Mouse (Mus musculus) midbrain, embryonic 13.5 days (tissue): ENCODE measurements at regions not wholly inside any gene's neighbourhood (a gene's known extent, or its start where the extent isn't known, plus 50 kb on each side); places are given as distances from the start of the nearest gene placed in this dataset.
A peak's percentile ranks its signal among the peaks of the same experiment; 100 is the strongest.
"Not testable (repeated sequence)": the region's sequence is repeated elsewhere in the genome, so short reads cannot be mapped to it uniquely, and the experiment has no call there.

Source experiments
- ATAC-seq: fragments of 200-750 bp; cut with Nextera tagmentation; 2 replicates; pipeline ENCODE4 v1.8.0; 2017; ENCODE audit warnings: mild to moderate bottlenecking, moderate TSS enrichment, moderate library complexity
- H3K27ac ChIP-seq: fragments of 300-500 bp; sonication (generic); 2 replicates; pipeline ENCODE4 v1.5.1; 2015; ENCODE audit warnings: inconsistent platforms, mild to moderate bottlenecking, moderate library complexity
- H3K27me3 ChIP-seq: fragments of 300-500 bp; sonication (generic); 2 replicates; pipeline ENCODE4 v1.6.1; 2015; ENCODE audit warnings: mild to moderate bottlenecking, inconsistent platforms
- H3K36me3 ChIP-seq: fragments of 300-500 bp; sonication (generic); 2 replicates; pipeline ENCODE4 v1.6.1; 2015; ENCODE audit warnings: mild to moderate bottlenecking, inconsistent platforms
- H3K4me1 ChIP-seq: fragments of 300-500 bp; sonication (generic); replicated peaks from 2 replicates; pipeline ENCODE4 v1.6.1; 2015; ENCODE audit warnings: inconsistent platforms
- H3K4me2 ChIP-seq: fragments of 300-500 bp; sonication (generic); replicated peaks from 2 replicates; pipeline ENCODE4 v1.6.1; 2015; ENCODE audit warnings: moderate library complexity, mild to moderate bottlenecking, inconsistent platforms
- H3K4me3 ChIP-seq: fragments of 300-500 bp; sonication (generic); replicated peaks from 2 replicates; pipeline ENCODE4 v1.5.1; 2015; ENCODE audit warnings: mild to moderate bottlenecking, inconsistent platforms
- H3K9ac ChIP-seq: fragments of 300-500 bp; sonication (generic); replicated peaks from 2 replicates; pipeline ENCODE4 v1.6.1; 2015; ENCODE audit warnings: mild to moderate bottlenecking, inconsistent platforms
- H3K9me3 ChIP-seq: fragments of 300-500 bp; sonication (generic); 2 replicates; pipeline ENCODE4 v1.6.1; 2016; ENCODE audit warnings: mild to moderate bottlenecking, inconsistent platforms
- WGBS: fragments of 180-500 bp; shearing (Covaris S2); methylation state at CpG from one replicate; pipeline ENCODE4 v1.1.7; 2015; 5-methylcytosine and 5-hydroxymethylcytosine counted together

DNA sequence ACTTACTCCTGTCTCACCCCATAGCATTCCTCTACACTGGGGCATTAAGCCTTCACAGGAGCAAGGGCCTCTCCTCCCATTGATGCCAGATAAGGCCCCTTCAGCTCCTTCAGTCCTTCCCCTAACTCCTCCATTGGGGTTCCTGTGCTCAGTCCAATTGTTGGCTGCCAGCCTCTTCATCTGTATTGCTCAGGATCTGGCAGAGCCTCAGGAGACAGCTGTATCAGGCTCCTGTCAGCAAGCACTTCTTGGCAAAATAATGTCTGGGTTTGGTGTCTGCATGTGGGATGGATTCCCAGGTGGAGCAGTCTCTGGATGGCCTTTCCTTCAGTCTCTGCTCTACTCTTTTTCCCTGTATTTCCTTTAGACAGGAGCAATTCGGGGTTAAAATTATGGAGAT is 278.2 kb upstream of the Ercc4 start:
- H3K4me2 ChIP-seq, H3K9ac ChIP-seq, H3K27me3 ChIP-seq, H3K27ac ChIP-seq, H3K4me1 ChIP-seq, H3K36me3 ChIP-seq, H3K9me3 ChIP-seq, ATAC-seq, H3K4me3 ChIP-seq: not testable (repeated sequence)
- 84% methylated on average over 1 of the region's 1 CpGs for WGBS

- Histone ChIP-seq H3K4me1 (no peaks in the 10 kb centered on the region), H3K4me2 (no peak overlapping the region), H3K27ac (no peak overlapping the region), H3K9ac (no peak overlapping the region), H3K36me3 (no peaks in the 10 kb centered on the region), H3K9me3 (no peaks in the 10 kb centered on the region), H3K27me3 (no peaks in the 10 kb centered on the region), H3K4me3 (no peak overlapping the region)
- no peak for ATAC-seq
- WGBS = 87% methylated on average over 1 of the region's 1 CpGs
Measured at GRCm38 (mm10) chr16:12856356-12856755, 253.1 kb upstream of the Ercc4 start.

DNA sequence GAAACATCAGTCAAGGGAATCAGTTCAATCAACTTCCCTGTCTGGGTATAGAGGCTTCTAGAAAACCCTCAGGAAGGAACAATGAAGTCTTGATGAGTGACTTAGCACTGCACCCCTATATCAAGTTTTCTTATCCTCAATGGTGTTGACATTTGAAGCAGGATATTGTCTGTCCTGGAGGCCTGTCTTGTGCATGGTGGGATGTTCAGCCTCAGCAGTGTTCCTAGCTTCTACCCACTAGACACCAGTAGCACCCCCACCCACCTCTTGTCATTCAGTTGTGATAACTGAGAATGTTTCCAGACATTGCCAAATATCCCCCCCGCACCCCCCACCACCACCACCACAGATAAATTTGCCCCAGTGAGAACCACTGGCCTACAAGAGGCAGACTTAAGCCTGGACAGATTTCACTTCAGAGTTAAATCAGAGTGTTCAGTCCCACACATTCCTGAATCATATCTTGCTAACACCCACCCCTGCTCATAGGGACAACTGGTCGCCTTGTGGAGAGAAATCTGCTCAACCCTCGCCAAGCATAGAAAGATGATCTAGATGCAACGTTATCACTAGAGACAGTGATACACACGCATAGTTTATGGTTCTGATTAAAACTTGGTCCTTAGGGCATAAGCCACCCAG is 249.6 kb upstream of the Ercc4 start:
- no peaks in the 10 kb centered on the region for H3K4me1 ChIP-seq
- H3K4me3 ChIP-seq = no peak overlapping the region
- no peak overlapping the region for H3K27ac ChIP-seq
- no peak for ATAC-seq
- H3K27me3 ChIP-seq = no peaks in the 10 kb centered on the region
- no peaks in the 10 kb centered on the region for H3K9me3 ChIP-seq
- no peaks in the 10 kb centered on the region for H3K36me3 ChIP-seq
- no peak overlapping the region for H3K4me2 ChIP-seq
- 93% methylated on average over 5 of the region's 5 CpGs for WGBS
- no peak overlapping the region for H3K9ac ChIP-seq

DNA sequence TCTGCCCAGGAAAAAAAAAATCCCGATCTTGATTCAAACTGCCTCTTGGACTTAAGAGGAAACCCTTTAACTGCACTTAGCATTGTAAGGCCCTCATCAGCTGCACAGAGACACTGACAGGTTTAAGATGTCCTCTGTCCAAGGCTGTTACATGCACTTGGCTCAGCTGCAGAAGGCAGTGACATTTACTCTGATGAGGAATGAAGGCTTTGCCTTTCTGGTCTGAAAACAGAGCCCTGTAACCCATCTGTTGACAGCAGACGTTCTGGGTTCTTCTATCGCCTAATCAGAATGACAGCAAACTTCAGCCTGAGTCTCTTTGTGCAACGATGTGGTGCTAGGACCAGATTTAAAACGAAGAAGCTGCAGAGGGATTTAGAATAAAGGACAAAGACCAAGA is 246.9 kb upstream of the Ercc4 start:
- H3K9ac ChIP-seq = no peak overlapping the region
- no peak for ATAC-seq

DNA sequence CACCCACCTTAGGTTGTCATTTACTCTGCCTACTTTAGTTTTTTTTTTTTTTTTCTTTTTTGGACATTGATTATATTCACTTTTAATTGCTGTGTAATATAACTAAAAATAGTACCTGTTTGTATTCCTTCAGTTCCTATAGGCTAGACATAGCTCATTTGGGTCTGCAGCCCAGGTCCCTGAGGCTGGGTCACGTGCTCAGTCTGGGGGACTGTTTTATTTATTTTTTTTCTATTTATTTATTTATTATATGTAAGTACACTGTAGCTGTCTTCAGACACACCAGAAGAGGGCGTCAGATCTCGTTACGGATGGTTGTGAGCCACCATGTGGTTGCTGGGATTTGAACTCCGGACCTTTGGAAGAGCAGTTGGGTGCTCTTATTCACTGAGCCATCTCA is 231.2 kb upstream of the Ercc4 start:
- WGBS = 90% methylated on average over 5 of the region's 5 CpGs
- not testable (repeated sequence) for H3K27me3 ChIP-seq, H3K4me1 ChIP-seq, H3K27ac ChIP-seq, H3K4me3 ChIP-seq, H3K9me3 ChIP-seq, ATAC-seq, H3K36me3 ChIP-seq, H3K9ac ChIP-seq, H3K4me2 ChIP-seq

More for the DNA sequence above, 246.9 kb upstream of the Ercc4 start:
- 67% methylated on average over 5 of the region's 5 CpGs for WGBS
- Histone ChIP-seq H3K9me3 (no peaks in the 10 kb centered on the region), H3K36me3 (no peaks in the 10 kb centered on the region), H3K27me3 (no peaks in the 10 kb centered on the region), H3K4me3 (no peak overlapping the region), H3K4me2 (no peak overlapping the region), H3K4me1 (no peaks in the 10 kb centered on the region), H3K27ac (no peak overlapping the region)

GRCm38 (mm10) chr16:12880011-12880410 is 229.5 kb upstream of the Ercc4 start:
- H3K27ac ChIP-seq = no peak overlapping the region
- no peak overlapping the region for H3K4me2 ChIP-seq
- H3K4me3 ChIP-seq = no peak overlapping the region
- no peaks in the 10 kb centered on the region for H3K27me3 ChIP-seq
- H3K9me3 ChIP-seq = no peaks in the 10 kb centered on the region
- H3K9ac ChIP-seq = no peak overlapping the region
- H3K36me3 ChIP-seq = no peaks in the 10 kb centered on the region
- 90% methylated on average over 8 of the region's 8 CpGs for WGBS
- H3K4me1 ChIP-seq = peaks cover 12% of the 10 kb centered on the region
- no peak for ATAC-seq

GRCm38 (mm10) chr16:12880481-12880880 is 229.0 kb upstream of the Ercc4 start:
- Histone ChIP-seq H3K9ac (no peak overlapping the region), H3K4me1 (peaks cover 17% of the 10 kb centered on the region), H3K27ac (no peak overlapping the region), H3K4me2 (no peak overlapping the region), H3K36me3 (no peaks in the 10 kb centered on the region), H3K27me3 (no peaks in the 10 kb centered on the region), H3K4me3 (no peak overlapping the region), H3K9me3 (no peaks in the 10 kb centered on the region)
- 93% methylated on average over 7 of the region's 7 CpGs for WGBS
- no peak for ATAC-seq

DNA sequence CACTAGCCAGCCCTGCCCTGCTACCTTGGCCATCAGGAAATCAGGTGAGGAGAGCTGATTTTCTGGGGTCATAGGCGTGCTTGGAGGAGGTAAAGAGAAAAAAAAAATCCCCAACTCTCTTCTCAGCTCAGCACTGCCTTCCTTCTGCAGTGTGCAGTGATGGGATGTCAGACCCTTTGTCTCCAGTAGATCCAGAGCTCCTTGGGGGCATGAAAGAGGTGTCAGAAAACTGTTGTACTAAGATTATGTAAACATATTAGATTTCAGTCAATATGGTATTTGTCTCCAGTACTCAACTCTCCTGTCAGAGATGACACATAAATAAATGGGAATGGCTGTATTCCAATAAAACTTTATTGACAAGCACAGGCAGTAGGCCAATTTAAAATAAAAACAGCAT is 226.8 kb upstream of the Ercc4 start:
- H3K36me3 ChIP-seq = no peaks in the 10 kb centered on the region
- H3K4me3 ChIP-seq = no peak overlapping the region
- H3K4me2 ChIP-seq = no peak overlapping the region
- no peak for ATAC-seq
- H3K27me3 ChIP-seq = no peaks in the 10 kb centered on the region
- WGBS = 76% methylated on average over 1 of the region's 1 CpGs
- H3K9ac ChIP-seq = no peak overlapping the region
- H3K27ac ChIP-seq = no peak overlapping the region
- H3K9me3 ChIP-seq = no peaks in the 10 kb centered on the region
- peaks cover 29% of the 10 kb centered on the region for H3K4me1 ChIP-seq

DNA sequence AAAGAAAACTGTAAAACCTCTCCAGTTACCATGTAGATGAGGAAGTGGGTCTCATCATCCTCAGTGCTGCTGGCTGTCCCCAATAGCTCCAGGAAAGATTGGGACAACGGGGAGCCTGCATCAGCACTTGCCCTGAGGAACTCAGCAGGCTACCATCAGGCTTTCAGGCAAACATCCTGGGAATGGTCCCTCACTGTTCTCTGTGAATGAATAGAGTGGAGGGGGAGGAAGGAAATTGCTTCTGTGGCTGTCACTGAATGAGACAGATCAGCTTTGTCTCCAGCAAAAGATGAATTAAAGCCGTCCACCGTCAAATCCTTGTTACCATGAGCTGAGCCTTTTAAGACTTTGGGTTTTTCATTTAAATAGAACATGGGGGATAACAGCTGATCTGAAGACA is 224.9 kb upstream of the Ercc4 start:
- Histone ChIP-seq H3K4me3 (no peak overlapping the region), H3K36me3 (no peaks in the 10 kb centered on the region), H3K27me3 (no peaks in the 10 kb centered on the region), H3K27ac (peak overlapping the region; percentile 41), H3K9me3 (no peaks in the 10 kb centered on the region), H3K9ac (no peak overlapping the region), H3K4me1 (peaks cover 29% of the 10 kb centered on the region), H3K4me2 (no peak overlapping the region)
- 1% methylated on average over 3 of the region's 3 CpGs for WGBS
- ATAC-seq = peak; percentile 71

- Histone ChIP-seq H3K9ac (no peak overlapping the region), H3K27ac (no peak overlapping the region), H3K27me3 (no peaks in the 10 kb centered on the region), H3K36me3 (no peaks in the 10 kb centered on the region), H3K4me3 (no peak overlapping the region), H3K9me3 (no peaks in the 10 kb centered on the region), H3K4me2 (no peak overlapping the region), H3K4me1 (peaks cover 29% of the 10 kb centered on the region)
- WGBS = 81% methylated on average over 1 of the region's 1 CpGs
- peak; percentile 53 for ATAC-seq
Measured at GRCm38 (mm10) chr16:12886127-12886526, 223.4 kb upstream of the Ercc4 start.

DNA sequence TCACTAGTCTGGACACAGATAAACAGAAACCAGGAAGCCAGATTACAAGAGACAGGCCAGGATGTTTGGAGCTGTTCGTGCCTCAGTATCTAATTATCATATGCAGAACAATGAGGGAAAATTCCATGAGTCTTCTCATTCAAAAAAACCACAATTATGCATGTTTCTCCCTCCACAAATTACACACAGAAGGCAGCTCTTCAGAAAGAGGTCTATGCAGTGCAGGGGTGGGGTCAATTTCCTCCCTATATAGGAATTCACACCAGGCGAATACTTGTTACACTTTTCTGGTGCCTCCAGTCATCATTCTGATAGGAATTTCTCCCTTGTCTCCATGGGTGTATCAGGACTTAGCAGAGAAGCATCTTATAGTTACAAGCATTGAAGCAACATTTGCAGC is 222.1 kb upstream of the Ercc4 start:
- H3K27me3 ChIP-seq = no peaks in the 10 kb centered on the region
- no peaks in the 10 kb centered on the region for H3K36me3 ChIP-seq
- no peaks in the 10 kb centered on the region for H3K9me3 ChIP-seq
- ATAC-seq = no peak
- no peak overlapping the region for H3K4me3 ChIP-seq
- no peak overlapping the region for H3K9ac ChIP-seq
- 46% methylated on average over 2 of the region's 2 CpGs for WGBS
- no peak overlapping the region for H3K4me2 ChIP-seq
- H3K27ac ChIP-seq = no peak overlapping the region
- peaks cover 29% of the 10 kb centered on the region for H3K4me1 ChIP-seq

GRCm38 (mm10) chr16:12890094-12890493 is 219.4 kb upstream of the Ercc4 start:
- 83% methylated on average over 1 of the region's 1 CpGs for WGBS
- H3K36me3 ChIP-seq = no peaks in the 10 kb centered on the region
- no peak for ATAC-seq

DNA sequence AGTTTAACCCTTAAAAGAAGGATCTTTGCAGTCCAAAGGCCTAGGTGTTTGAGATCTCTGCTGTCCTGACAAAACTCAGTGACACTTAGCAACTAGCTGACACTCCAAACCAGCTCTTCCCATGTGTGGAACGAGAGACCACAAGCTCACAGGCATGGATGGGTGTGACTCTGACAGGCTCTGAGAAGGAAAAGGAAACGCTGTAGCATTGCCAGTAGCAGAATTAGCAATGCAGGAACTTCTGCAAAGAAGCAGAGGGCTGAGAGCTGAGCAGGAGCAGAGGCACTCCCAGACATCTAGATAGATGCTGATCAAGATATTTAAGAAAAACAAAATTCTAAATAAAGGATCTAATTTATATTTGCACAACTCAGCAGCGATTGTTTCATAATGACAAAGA is 218.9 kb upstream of the Ercc4 start:
- 85% methylated on average over 3 of the region's 3 CpGs for WGBS
- no peak overlapping the region for H3K4me3 ChIP-seq
- no peak overlapping the region for H3K27ac ChIP-seq
- peaks cover 11% of the 10 kb centered on the region; the same call in 1 of the 2 replicates for H3K4me1 ChIP-seq
- no peak overlapping the region for H3K4me2 ChIP-seq
- ATAC-seq = no peak
- no peak overlapping the region for H3K9ac ChIP-seq
- no peaks in the 10 kb centered on the region for H3K36me3 ChIP-seq
- no peaks in the 10 kb centered on the region for H3K9me3 ChIP-seq
- H3K27me3 ChIP-seq = no peaks in the 10 kb centered on the region

More at GRCm38 (mm10) chr16:12890094-12890493, 219.4 kb upstream of the Ercc4 start:
- peaks cover 16% of the 10 kb centered on the region for H3K4me1 ChIP-seq
- no peak overlapping the region for H3K27ac ChIP-seq
- H3K9me3 ChIP-seq = no peaks in the 10 kb centered on the region
- no peak overlapping the region for H3K4me2 ChIP-seq
- H3K27me3 ChIP-seq = no peaks in the 10 kb centered on the region
- H3K9ac ChIP-seq = no peak overlapping the region
- H3K4me3 ChIP-seq = no peak overlapping the region
